Mouse (Mus musculus): ENCODE results near the gene Trip10. TPM values are rescaled to one million over a fixed set of nuclear protein-coding genes. Genes with fewer than 3 reads are reported as not detected.

Trip10 gene
- total RNA-seq, 2 experiments from 2014 or later: 39.2 to 56.6 TPM

DNA sequence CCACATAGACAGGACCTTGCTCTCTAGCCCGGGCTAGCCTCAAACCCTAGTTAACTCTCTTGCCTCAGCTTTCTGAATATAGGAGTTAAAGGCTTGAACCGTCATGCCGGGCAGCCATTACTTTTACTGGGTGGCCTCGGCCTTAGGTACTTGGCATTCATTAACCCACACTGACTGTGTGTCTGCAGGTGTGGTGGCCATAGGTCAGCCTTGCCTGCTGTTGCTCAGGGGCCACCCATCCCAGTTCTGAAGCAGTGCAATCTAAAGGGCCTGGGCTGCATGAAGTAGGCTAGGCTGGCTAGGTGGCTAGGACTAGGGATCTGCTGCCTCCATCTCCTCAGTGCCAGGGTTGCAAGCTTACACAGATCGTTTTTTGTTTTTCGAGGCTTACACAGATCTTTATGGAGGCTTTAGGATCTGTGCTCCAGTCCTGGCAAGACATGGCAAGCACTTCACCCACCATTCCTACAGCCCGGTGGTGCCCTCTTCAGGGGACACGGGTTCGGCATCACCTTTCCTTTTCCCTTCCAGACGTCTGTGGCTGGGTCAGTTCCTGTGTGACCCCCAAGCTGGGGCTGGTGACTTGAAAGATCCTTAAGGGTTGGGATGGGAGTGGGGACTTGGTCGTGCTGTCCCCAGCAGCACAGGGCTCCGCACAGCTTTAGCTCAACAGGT is 14.9 kb upstream of the Trip10 start:
- no peak for DNase-seq

GRCm38 (mm10) chr17:57235803-57236202 is 13.5 kb upstream of the Trip10 start:
- no peak for DNase-seq

- no peak for DNase-seq
Observed at GRCm38 (mm10) chr17:57237181-57237580, 12.1 kb upstream of the Trip10 start.

DNA sequence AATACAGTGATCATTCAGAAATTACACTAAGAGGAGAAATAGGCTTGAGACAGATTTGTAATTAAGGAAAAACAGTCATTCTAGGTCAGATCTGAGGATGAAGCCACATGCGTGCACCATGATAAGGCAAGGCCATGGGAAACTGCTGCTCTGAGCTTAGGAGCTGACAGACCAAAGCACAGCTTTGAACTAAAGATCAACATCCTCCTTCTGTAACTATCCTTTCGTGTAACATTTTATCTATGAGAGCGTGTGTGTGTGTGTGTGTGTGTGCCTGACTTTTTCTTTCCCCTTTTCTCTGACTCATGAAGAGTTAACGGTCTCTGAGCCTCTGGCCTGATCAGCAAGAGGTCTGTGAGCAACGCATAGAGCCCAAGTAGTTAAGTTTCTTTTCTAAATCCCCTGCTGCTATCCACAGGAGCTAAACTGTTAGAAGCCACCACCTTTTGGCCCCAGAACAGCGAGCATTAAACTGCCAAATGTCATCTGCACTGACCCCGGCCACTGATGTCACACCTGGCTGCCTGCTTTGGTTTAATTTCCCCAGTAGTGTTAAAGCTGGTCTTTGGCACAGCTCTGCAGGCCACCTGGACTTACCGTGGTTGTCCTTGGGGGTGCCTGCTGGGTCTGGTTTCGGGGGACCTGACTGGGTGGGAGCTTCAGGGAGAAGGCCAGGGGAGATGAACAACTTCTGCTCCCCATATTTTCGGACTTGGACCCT is 5.4 kb upstream of the Trip10 start:
- DNase-seq: no peak

DNA sequence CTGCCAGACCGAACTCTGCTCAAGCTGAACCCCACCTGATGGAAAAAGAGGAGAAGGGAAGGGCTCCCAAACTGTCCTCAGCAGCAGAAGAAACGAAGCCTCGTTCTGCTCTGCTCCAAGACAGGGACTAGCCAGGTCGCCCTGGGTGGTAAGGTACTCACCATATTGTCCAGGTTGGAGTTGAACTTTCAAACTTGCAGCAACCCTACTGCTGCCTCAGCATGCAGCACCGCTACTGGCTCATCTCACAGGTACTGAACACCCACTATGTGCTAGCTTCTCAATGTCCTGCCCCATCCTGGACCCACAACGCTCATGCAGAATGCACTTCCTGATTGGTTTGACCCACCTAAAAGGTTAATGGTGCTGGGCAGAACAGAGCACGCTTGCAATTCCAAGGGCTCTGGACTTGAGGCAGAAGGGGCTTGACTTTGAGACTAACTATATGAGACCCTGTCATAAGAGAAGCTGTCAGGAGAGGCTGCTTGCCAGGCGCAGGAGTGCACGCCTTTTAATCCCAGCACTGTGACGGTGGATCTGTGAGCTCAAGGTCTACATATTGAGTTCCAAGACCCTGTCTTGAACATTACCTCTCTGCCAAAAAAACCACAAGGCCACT is 3.8 kb upstream of the Trip10 start:
- DNase-seq: no peak

DNA sequence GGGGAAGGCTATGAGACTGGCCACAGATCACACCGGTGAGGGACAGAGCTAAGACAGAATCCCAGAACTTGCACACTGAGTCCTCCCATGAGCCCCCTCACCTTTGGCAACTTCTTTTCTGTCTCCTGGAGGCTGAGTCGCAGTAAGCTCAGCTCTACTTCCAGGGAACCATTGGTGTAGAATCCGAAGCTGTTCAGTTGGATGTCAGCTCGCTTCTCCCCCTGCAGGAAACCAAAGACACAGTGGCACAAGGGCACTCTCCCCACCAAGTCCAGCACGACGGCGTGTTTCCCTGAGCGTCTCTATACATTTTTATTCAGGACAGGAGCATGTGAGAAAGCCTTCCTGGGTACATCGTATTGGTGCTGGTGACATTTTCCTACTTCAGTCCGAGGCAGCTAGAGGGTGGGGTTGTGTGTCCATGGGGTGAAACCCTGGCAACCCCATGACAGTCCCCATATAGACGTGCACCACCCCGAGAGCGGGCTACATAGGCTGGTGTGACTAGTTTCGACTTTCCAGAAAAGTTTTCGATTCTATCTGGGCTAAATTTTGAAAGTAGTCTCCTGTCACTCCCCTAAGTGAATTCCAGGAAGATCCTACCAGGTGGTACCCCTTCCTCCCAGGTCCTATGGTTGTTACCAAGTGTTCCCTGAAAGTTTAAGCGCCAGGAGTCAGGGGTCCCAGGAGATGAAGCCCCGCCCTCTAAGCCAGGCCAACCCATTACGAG is 2.4 kb upstream of the Trip10 start:
- no peak for DNase-seq

DNA sequence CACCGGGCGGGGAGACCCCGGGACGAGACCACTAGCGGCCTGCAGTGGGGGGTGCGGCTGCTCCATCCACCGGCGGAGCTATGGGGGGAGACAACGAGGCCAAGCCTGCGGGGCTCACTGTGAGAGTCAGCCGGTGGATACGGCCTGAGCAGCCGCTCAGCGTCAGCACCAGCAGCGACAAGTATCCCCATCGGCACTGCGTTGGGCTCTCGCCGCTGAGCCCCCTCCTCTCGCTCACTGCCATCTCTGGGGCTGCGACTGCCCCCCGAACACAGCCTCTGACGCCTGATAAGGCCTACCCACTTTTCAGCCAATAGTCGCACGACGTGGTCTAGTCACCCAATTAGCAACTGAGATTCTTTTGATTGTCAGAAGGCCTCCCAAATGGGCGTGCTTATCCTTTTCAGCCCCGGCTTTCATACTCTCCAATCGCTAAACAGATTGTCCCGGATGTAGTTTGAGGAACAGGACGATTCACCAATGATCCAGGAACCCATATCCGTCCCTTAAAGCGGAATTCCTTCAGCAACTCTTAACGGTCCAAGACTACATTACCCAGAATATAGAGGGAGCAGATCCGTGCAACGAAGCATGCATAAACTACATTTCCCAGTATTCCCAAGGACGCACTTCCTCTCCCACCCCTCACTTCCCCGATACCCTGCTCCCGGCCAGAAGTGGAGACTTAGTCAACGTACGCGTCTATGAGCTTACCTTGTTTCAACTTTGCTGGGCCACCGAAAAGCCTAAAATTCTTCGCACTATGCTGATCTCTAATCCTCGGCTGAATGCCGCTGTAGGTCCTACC is 1.7 kb upstream of the Trip10 start:
- DNase-seq: peak; percentile 93

DNA sequence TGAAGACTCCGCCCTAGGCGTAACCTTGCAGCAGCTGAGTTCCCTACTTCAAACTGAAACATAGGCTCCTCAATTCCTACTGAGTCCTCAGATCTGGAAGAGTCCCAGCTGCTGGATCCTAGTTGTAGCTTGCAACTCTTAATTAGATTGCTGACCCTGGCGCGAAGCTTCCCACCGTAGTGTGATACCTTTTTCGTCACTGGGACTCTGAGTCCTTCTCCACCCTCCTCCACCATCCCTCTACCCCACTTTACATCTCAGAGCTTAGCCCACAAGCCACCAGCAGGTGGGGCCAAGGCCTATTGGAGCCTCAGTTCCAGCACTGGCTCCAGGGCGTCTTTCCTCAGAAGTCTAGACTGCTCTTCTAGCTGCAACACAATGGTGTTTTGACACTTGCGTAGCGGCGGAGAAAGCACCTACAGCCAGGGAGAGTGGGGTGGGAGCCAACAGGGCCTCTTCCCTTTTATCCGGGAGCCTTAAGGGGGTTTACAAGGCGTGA is 1.0 kb upstream of the Trip10 start, which contains the start of gene Gpr108:
Gene Gpr108 (minus strand): TSS at position 246 of the 499 bp plus-strand sequence.
- DNase-seq: peak; percentile 87

GRCm38 (mm10) chr17:57248771-57249170 is 484 bp upstream of the Trip10 start:
- peak; percentile 34 for DNase-seq

- peak; percentile 68 for DNase-seq
Observed at GRCm38 (mm10) chr17:57250461-57251160, 1.4 kb downstream of the Trip10 start.

- no peak for DNase-seq
Observed at GRCm38 (mm10) chr17:57251431-57251830, 2.2 kb downstream of the Trip10 start.

- DNase-seq: no peak
Observed at GRCm38 (mm10) chr17:57253306-57253705, 4.1 kb downstream of the Trip10 start.

GRCm38 (mm10) chr17:57255354-57255753 is 6.1 kb downstream of the Trip10 start:
- no peak for DNase-seq

GRCm38 (mm10) chr17:57256921-57257485 is 7.7 kb downstream of the Trip10 start:
- no peak for DNase-seq

- no peak for DNase-seq
Observed at GRCm38 (mm10) chr17:57258191-57258590, 8.9 kb downstream of the Trip10 start.

- no peak for DNase-seq
Observed at GRCm38 (mm10) chr17:57259742-57260141, 10.5 kb downstream of the Trip10 start.

GRCm38 (mm10) chr17:57260351-57260750 is 11.1 kb downstream of the Trip10 start:
- DNase-seq: no peak

GRCm38 (mm10) chr17:57261286-57261685 is 12.0 kb downstream of the Trip10 start:
- DNase-seq: no peak

GRCm38 (mm10) chr17:57261796-57262195 is 12.5 kb downstream of the Trip10 start:
- DNase-seq: no peak

- no peak for DNase-seq
Observed at GRCm38 (mm10) chr17:57262901-57263550, 13.8 kb downstream of the Trip10 start.

Data from adrenal gland, postnatal 10 days (tissue).